Mouse (Mus musculus) myocyte (in vitro differentiated cells): ENCODE data around the gene Lpar6. TPM values are rescaled to one million over a fixed set of nuclear protein-coding genes. Genes with fewer than 3 reads are reported as not detected.
A peak's percentile ranks its signal among the peaks of the same experiment; 100 is the strongest.

Source experiments
- H3K27me3 ChIP-seq: one replicate; pipeline ENCODE4 v1.6.1; 2011; ENCODE audit not compliant: control insufficient read depth, insufficient read depth, insufficient read length
- H3K36me3 ChIP-seq: one replicate; pipeline ENCODE4 v1.6.1; 2011; ENCODE audit not compliant: control insufficient read depth, insufficient read depth
- H3K4me2 ChIP-seq: one replicate; pipeline ENCODE4 v1.6.1; 2011; ENCODE audit warnings: low read depth, control low read depth
- H3K4me3 ChIP-seq: one replicate; pipeline ENCODE4 v1.5.1; 2011; ENCODE audit warnings: mild to moderate bottlenecking, control low read depth, moderate library complexity
- H3K79me2 ChIP-seq: one replicate; pipeline ENCODE4 v1.6.1; 2011; ENCODE audit not compliant: control insufficient read depth, insufficient read depth
- H3ac ChIP-seq: one replicate; pipeline ENCODE4 v1.6.1; 2011; ENCODE audit not compliant: control insufficient read depth, insufficient read length
- CEBPB ChIP-seq: IDR thresholded peaks from 2 replicates; pipeline ENCODE4 v1.6.1; 2011; ENCODE audit warnings: mild to moderate bottlenecking, moderate library complexity; ENCODE audit not compliant: poor library complexity, insufficient read depth, severe bottlenecking
- E2F4 ChIP-seq: IDR thresholded peaks from one replicate; pipeline ENCODE4 v1.6.1; 2011; ENCODE audit warnings: mild to moderate bottlenecking, control low read depth, moderate library complexity; ENCODE audit not compliant: insufficient read depth
- MAX ChIP-seq: IDR thresholded peaks from one replicate; pipeline ENCODE4 v1.6.1; 2011; ENCODE audit warnings: low read depth, mild to moderate bottlenecking, control low read depth
- MYOD1 ChIP-seq, 3 experiments: IDR thresholded peaks; one replicate each; pipeline ENCODE4 v1.6.1; 2011; ENCODE audit warnings: control low read depth in 2 of 3, low read depth in 2 of 3, mild to moderate bottlenecking in 2 of 3, moderate library complexity in 1 of 3; ENCODE audit not compliant: insufficient read length in 2 of 3, control insufficient read depth in 1 of 3
- MYOG ChIP-seq, 3 experiments: IDR thresholded peaks; one replicate each; pipeline ENCODE4 v1.6.1; 2011; ENCODE audit warnings: control low read depth in 2 of 3, low read depth in 2 of 3, mild to moderate bottlenecking in 2 of 3; ENCODE audit not compliant: insufficient read length in 2 of 3, control insufficient read depth in 1 of 3, insufficient read depth in 1 of 3
- POLR2A ChIP-seq: IDR thresholded peaks from one replicate; pipeline ENCODE4 v1.6.1; 2011; ENCODE audit warnings: low read depth, mild to moderate bottlenecking, control low read depth, moderate library complexity; ENCODE audit not compliant: insufficient read length
- POLR2AphosphoS2 ChIP-seq: IDR thresholded peaks from one replicate; pipeline ENCODE4 v1.6.1; 2011; ENCODE audit warnings: low read depth, control low read depth; ENCODE audit not compliant: insufficient read length
- REST ChIP-seq: IDR thresholded peaks from one replicate; pipeline ENCODE4 v1.6.1; 2011; ENCODE audit warnings: mild to moderate bottlenecking, control low read depth, moderate library complexity; ENCODE audit not compliant: insufficient read depth, insufficient read length
- SRF ChIP-seq: IDR thresholded peaks from one replicate; pipeline ENCODE4 v1.6.1; 2011; ENCODE audit warnings: low read depth; ENCODE audit not compliant: control insufficient read depth, insufficient read length
- TCF12 ChIP-seq: IDR thresholded peaks from one replicate; pipeline ENCODE4 v1.6.1; 2011; ENCODE audit warnings: mild to moderate bottlenecking, control low read depth; ENCODE audit not compliant: poor library complexity, insufficient read depth, severe bottlenecking
- TCF3 ChIP-seq: IDR thresholded peaks from one replicate; pipeline ENCODE4 v1.6.1; 2011; ENCODE audit warnings: low read depth, control low read depth; ENCODE audit not compliant: insufficient read length
- USF1 ChIP-seq: IDR thresholded peaks from one replicate; pipeline ENCODE4 v1.6.1; 2011; ENCODE audit warnings: low read depth, mild to moderate bottlenecking, control low read depth, moderate library complexity
- polyA plus RNA-seq: library from polyadenylated mRNA; unstranded; fragments of >200 nt; fragmentation: generic; extraction: Trizol; gene quantifications from one replicate; pipeline ENCODE4 v1.2.1, GENCODE M21; 2012; ENCODE audit warnings: missing spikeins

The Lpar6 gene
- polyA plus RNA-seq, 1 experiment, result 0.59 TPM

GRCm38 (mm10) chr14:73226849-73227248 is 10.8 kb upstream of the Lpar6 start:
- TF ChIP-seq POLR2A (no peak), TCF12 (no peak), E2F4 (no peak), USF1 (no peak), MYOG (IDR thresholded peaks at IDR 0.05; ENCODE audit: control insufficient read depth in 1 of 3, insufficient read depth in 1 of 3, insufficient read length in 2 of 3, low read depth in 2 of 3) (no peak), REST (no peak), MYOD1 (IDR thresholded peaks at IDR 0.05; ENCODE audit: control insufficient read depth in 1 of 3, insufficient read length in 2 of 3, low read depth in 2 of 3) (no peak), SRF (no peak), CEBPB (no peak), TCF3 (no peak), MAX (no peak), POLR2AphosphoS2 (no peak)
- Histone ChIP-seq H3K4me2 (no peak overlapping the region), H3K27me3 (no peaks in the 10 kb centered on the region), H3ac (no peak overlapping the region), H3K79me2 (no peaks in the 10 kb centered on the region), H3K4me3 (no peak overlapping the region), H3K36me3 (no peaks in the 10 kb centered on the region)

- H3ac ChIP-seq, result no peak overlapping the region
- no peaks in the 10 kb centered on the region for H3K79me2 ChIP-seq
- TF ChIP-seq USF1, result no peak
- no peak for TF ChIP-seq MAX
- no peak for TF ChIP-seq SRF
- no peak for TF ChIP-seq CEBPB
- TF ChIP-seq MYOG (IDR thresholded peaks at IDR 0.05; ENCODE audit: control insufficient read depth in 1 of 3, insufficient read depth in 1 of 3, insufficient read length in 2 of 3, low read depth in 2 of 3), result no peak
- no peaks in the 10 kb centered on the region for H3K36me3 ChIP-seq
- H3K4me2 ChIP-seq, result no peak overlapping the region
- no peaks in the 10 kb centered on the region for H3K27me3 ChIP-seq
- no peak overlapping the region for H3K4me3 ChIP-seq
Observed at GRCm38 (mm10) chr14:73231286-73231982, 6.3 kb upstream of the Lpar6 start.

- H3ac ChIP-seq, result no peak overlapping the region
- H3K36me3 ChIP-seq, result no peaks in the 10 kb centered on the region
- no peaks in the 10 kb centered on the region for H3K27me3 ChIP-seq
- H3K4me3 ChIP-seq, result no peak overlapping the region
- H3K4me2 ChIP-seq, result peak overlapping the region; percentile 38
- no peak for TF ChIP-seq MAX
- no peak for TF ChIP-seq TCF12
- TF ChIP-seq POLR2AphosphoS2, result no peak
- TF ChIP-seq TCF3, result no peak
- TF ChIP-seq MYOD1 (IDR thresholded peaks at IDR 0.05; ENCODE audit: control insufficient read depth in 1 of 3, insufficient read length in 2 of 3, low read depth in 2 of 3), result no peak
- TF ChIP-seq USF1, result no peak
- no peak for TF ChIP-seq POLR2A
- TF ChIP-seq E2F4, result no peak
- TF ChIP-seq REST, result no peak
- TF ChIP-seq SRF, result no peak
- TF ChIP-seq MYOG (IDR thresholded peaks at IDR 0.05; ENCODE audit: control insufficient read depth in 1 of 3, insufficient read depth in 1 of 3, insufficient read length in 2 of 3, low read depth in 2 of 3), result no peak
- H3K79me2 ChIP-seq, result peaks cover 13% of the 10 kb centered on the region
Observed at GRCm38 (mm10) chr14:73234468-73235031, 3.1 kb upstream of the Lpar6 start.

- H3K4me3 ChIP-seq, result peak overlapping the region; percentile 72
- H3K36me3 ChIP-seq, result no peaks in the 10 kb centered on the region
- H3K4me2 ChIP-seq, result peak overlapping the region; percentile 73
- peaks cover 26% of the 10 kb centered on the region for H3K79me2 ChIP-seq
- no peak for TF ChIP-seq REST
- TF ChIP-seq POLR2A, result peak; percentile 42
- H3ac ChIP-seq, result no peak overlapping the region
- H3K27me3 ChIP-seq, result no peaks in the 10 kb centered on the region
Observed at GRCm38 (mm10) chr14:73238498-73239250, 979 bp downstream of the Lpar6 start.

- TF ChIP-seq TCF12 (no peak), POLR2AphosphoS2 (no peak), E2F4 (no peak), POLR2A (no peak), CEBPB (no peak), MYOG (IDR thresholded peaks at IDR 0.05; ENCODE audit: control insufficient read depth in 1 of 3, insufficient read depth in 1 of 3, insufficient read length in 2 of 3, low read depth in 2 of 3) (no peak), MAX (no peak), USF1 (no peak), TCF3 (no peak), MYOD1 (IDR thresholded peaks at IDR 0.05; ENCODE audit: control insufficient read depth in 1 of 3, insufficient read length in 2 of 3, low read depth in 2 of 3) (no peak), REST (no peak), SRF (no peak)
- peak overlapping the region; percentile 73 for H3K4me2 ChIP-seq
- peaks cover 26% of the 10 kb centered on the region for H3K79me2 ChIP-seq
- H3K4me3 ChIP-seq, result peak overlapping the region; percentile 72
- H3K36me3 ChIP-seq, result no peaks in the 10 kb centered on the region
- H3ac ChIP-seq, result no peak overlapping the region
- H3K27me3 ChIP-seq, result no peaks in the 10 kb centered on the region
Observed at GRCm38 (mm10) chr14:73239291-73239690, 1.6 kb downstream of the Lpar6 start.
